Mouse (Mus musculus): ENCODE results near the gene Dlg5. TPM values are rescaled to one million over a fixed set of nuclear protein-coding genes. Genes with fewer than 3 reads are reported as not detected.

The Dlg5 gene
- polyA plus RNA-seq (2015; fragmentation: Nextera tagmentation; extraction: Ambion mirVana): 10.5 and 11.8 TPM in 2 replicates

DNA sequence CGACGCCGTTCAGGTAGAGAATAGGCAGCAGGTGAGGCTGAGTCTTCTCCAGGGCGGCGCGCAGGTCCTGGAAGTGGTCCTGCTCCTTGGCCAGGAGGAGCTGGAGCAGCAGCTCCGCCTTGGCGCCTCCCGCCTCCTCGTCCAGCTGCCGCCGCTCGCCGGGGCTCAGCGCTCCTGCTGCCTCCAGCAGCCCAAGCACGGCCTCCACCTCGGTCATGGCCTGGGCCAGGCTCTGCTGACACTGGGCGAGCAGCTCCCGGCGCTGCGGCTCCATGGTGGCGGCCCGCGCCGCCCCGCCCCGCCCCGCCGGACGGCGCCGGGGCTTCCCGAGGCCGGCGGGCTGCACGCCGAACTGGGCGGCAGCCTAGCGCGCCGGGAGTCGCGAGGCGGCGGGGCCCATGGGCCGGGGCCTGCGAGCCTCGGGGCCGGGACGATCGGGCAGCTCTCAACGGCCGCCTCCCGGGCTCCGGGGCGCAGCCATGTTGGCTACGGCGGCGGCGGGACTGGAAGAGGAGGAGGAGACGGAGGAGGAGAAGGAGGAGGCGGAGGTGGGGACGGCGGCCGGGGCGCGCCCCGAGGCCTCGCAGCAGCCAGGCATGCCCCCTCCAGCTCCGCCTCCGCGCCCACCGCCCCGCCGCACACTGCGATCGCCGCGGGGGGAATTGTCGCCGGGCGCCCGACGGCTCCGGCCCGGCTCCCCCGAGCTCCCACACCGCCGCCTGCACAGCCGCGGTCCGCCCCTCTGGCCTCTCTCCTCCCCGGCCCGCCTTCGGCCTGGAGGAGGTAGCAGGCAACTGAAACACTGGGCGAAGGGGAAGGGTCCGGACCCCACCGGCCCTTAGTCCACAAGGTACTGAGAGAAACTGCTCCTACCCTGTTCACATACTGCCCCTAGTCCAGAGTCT lies at the start of gene Dlg5:
Dlg5 (minus strand) TSS at position 744 of the 905 bp plus-strand sequence.
- H3K9ac ChIP-seq: peak within 1 kb of the TSS; percentile 92
- ATAC-seq: peak; percentile 88
- WGBS: under 1% methylated on average over 81 of the region's 98 CpGs
- peaks cover 11% of the 10 kb centered on the region for H3K4me1 ChIP-seq (replicated peaks)
- H3K27ac ChIP-seq: peak within 1 kb of the TSS; percentile 95
- peak within 1 kb of the TSS; percentile 90 for H3K4me2 ChIP-seq (replicated peaks)
- H3K36me3 ChIP-seq: no peaks in the 10 kb centered on the region
- no peaks in the 10 kb centered on the region for H3K9me3 ChIP-seq
- H3K27me3 ChIP-seq (replicated peaks): no peaks in the 10 kb centered on the region
- peak within 1 kb of the TSS; percentile 77 for H3K4me3 ChIP-seq (replicated peaks)

DNA sequence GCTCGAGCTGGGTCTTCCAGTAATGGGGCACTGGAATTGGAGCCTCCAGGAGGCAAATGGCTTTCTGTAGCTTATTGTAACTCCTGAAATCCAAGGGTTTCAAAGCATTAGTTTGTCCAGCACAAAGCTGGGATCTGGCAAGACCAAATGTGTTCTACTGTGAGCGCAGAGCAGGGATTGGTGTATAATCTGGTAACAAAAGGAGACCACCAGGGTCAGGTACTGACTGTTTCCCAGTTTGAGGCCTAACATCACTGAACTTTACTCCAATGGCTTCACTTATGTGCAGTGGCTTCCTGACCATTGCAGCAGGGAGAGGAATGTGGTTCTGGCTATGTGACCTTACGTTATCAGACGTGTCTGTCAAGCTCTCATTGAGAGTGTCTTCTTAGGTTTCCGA lies 47.9 kb upstream of the Dlg5 start:
- ATAC-seq: no peak
- WGBS: 61% methylated on average over 5 of the region's 5 CpGs

DNA sequence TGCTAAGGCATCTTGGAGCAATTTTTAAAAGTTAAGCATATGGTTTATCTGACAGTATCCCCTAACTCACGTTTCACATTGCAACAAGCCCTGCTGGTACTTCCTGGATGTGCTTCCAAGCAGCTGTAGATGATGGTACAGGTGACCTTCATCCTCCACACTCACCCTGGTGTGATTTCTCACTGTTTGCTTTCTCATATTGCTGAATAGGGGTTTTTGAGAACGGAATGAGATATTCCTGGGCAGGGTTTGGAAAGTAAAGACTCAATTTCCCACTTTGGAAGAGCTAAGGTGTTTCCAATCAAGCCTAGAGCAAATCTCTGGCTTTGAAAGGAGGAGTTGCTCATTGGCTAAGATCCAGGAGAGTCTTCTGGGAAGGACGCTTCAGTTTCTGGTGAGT lies 47.2 kb upstream of the Dlg5 start, which contains the start of gene E330034G19Rik:
E330034G19Rik (plus strand) TSS at position 301 of the 400 bp plus-strand sequence.
- H3K4me1 ChIP-seq (replicated peaks): no peaks in the 10 kb centered on the region
- no peak within 1 kb of the TSS for H3K4me3 ChIP-seq (replicated peaks)
- no peak within 1 kb of the TSS for H3K4me2 ChIP-seq (replicated peaks)
- H3K36me3 ChIP-seq: no peaks in the 10 kb centered on the region
- H3K9ac ChIP-seq: no peak within 1 kb of the TSS
- H3K27me3 ChIP-seq (replicated peaks): no peaks in the 10 kb centered on the region
- no peak within 1 kb of the TSS for H3K27ac ChIP-seq
- WGBS: 52% methylated on average over 3 of the region's 3 CpGs
- H3K9me3 ChIP-seq: no peaks in the 10 kb centered on the region
- no peak for ATAC-seq

More for the DNA sequence above, 47.9 kb upstream of the Dlg5 start:
- Histone ChIP-seq H3K9me3 (no peaks in the 10 kb centered on the region), H3K27me3 (replicated peaks) (no peaks in the 10 kb centered on the region), H3K4me2 (replicated peaks) (no peak overlapping the region), H3K4me3 (replicated peaks) (no peak overlapping the region), H3K27ac (no peak overlapping the region), H3K36me3 (no peaks in the 10 kb centered on the region), H3K9ac (no peak overlapping the region), H3K4me1 (replicated peaks) (no peaks in the 10 kb centered on the region)

DNA sequence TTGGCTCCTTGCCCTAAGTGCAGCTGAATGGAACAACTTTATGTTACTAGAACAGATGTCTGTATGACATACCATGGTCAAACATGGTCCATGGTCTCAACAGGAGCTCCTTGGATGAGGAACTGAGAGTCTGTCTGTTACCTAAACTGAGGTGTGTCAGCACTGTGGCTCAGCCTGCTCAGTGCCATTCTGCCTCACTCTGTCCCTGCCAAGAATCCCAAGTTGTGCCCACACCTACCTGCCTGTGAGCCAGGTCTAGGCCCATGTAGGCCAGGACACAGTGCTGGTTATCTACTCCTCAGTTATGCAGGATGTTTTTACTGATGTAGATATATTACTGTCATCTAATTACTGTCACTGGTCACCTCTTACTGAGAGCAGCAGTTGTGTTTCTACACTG lies 45.0 kb upstream of the Dlg5 start:
- Histone ChIP-seq H3K4me1 (replicated peaks) (no peaks in the 10 kb centered on the region), H3K4me2 (replicated peaks) (no peak overlapping the region)
- ATAC-seq: no peak

GRCm38 (mm10) chr14:24286136-24286535 lies 40.4 kb upstream of the Dlg5 start:
- Histone ChIP-seq H3K4me1 (replicated peaks) (no peaks in the 10 kb centered on the region), H3K4me2 (replicated peaks) (no peak overlapping the region), H3K9me3 (no peaks in the 10 kb centered on the region), H3K27ac (no peak overlapping the region), H3K36me3 (no peaks in the 10 kb centered on the region), H3K9ac (no peak overlapping the region), H3K27me3 (replicated peaks) (no peaks in the 10 kb centered on the region), H3K4me3 (replicated peaks) (no peak overlapping the region)
- no peak for ATAC-seq
- 56% methylated on average over 4 of the region's 4 CpGs for WGBS

More for the DNA sequence above, 45.0 kb upstream of the Dlg5 start:
- H3K4me3 ChIP-seq (replicated peaks): no peak overlapping the region
- H3K27me3 ChIP-seq (replicated peaks): no peaks in the 10 kb centered on the region
- no peaks in the 10 kb centered on the region for H3K36me3 ChIP-seq
- H3K9me3 ChIP-seq: no peaks in the 10 kb centered on the region
- H3K27ac ChIP-seq: no peak overlapping the region
- H3K9ac ChIP-seq: no peak overlapping the region

DNA sequence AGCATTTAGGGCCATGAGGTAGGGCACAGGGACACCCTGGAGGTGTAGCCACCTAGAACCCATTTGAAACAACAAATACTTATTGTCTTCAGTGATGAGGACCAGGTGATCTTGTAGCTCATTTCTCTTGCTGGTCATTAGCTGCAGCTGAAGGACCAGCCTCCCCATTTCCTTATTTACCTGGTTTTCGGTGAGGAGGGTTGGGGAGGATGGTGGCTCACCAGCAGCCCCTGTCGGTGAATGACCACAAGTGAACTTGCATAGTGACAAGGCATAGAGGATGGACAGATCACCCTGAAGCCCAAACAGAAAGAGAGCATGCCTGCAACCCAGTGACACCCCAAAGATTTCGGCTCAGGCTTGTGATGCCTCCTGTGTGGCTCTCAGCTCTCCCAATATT lies 36.6 kb upstream of the Dlg5 start:
- no peak for ATAC-seq
- 58% methylated on average over 3 of the region's 3 CpGs for WGBS
- Histone ChIP-seq H3K27ac (no peak overlapping the region), H3K9ac (no peak overlapping the region), H3K36me3 (no peaks in the 10 kb centered on the region), H3K9me3 (no peaks in the 10 kb centered on the region), H3K4me1 (replicated peaks) (no peaks in the 10 kb centered on the region), H3K27me3 (replicated peaks) (no peaks in the 10 kb centered on the region), H3K4me2 (replicated peaks) (no peak overlapping the region), H3K4me3 (replicated peaks) (no peak overlapping the region)

- Histone ChIP-seq H3K27ac (no peak overlapping the region), H3K36me3 (no peaks in the 10 kb centered on the region), H3K9me3 (no peaks in the 10 kb centered on the region), H3K9ac (no peak overlapping the region), H3K27me3 (replicated peaks) (no peaks in the 10 kb centered on the region), H3K4me3 (replicated peaks) (no peak overlapping the region), H3K4me2 (replicated peaks) (no peak overlapping the region), H3K4me1 (replicated peaks) (no peaks in the 10 kb centered on the region)
- no peak for ATAC-seq
- WGBS: 64% methylated on average over 4 of the region's 4 CpGs
These were observed 35.6 kb upstream of the Dlg5 start for GRCm38 (mm10) chr14:24281278-24281677.

GRCm38 (mm10) chr14:24275534-24275933 lies 29.8 kb upstream of the Dlg5 start:
- Histone ChIP-seq H3K4me1 (replicated peaks) (no peaks in the 10 kb centered on the region), H3K9ac (no peak overlapping the region), H3K9me3 (no peaks in the 10 kb centered on the region), H3K27ac (no peak overlapping the region), H3K27me3 (replicated peaks) (no peaks in the 10 kb centered on the region), H3K4me3 (replicated peaks) (no peak overlapping the region), H3K4me2 (replicated peaks) (no peak overlapping the region), H3K36me3 (no peaks in the 10 kb centered on the region)
- no peak for ATAC-seq
- 49% methylated on average over 2 of the region's 2 CpGs for WGBS

DNA sequence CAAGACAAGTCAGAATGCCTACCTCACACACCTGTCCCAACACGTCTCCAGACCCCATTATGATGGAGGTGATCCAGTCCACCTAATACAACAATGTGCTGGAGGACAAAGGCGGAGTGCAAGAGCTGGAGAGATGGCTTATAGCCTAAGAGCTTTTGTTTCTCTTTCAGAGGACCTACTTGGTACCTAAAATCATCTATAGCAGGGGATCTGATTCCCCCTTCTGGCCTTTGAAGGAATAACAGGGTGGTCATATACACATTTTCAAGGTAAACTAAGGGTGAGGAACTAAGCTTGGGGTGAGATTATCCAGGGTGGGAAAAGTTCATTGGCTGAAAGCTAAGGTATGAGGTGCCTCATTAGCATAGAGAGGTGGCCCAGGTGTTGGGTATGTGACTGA lies 27.9 kb upstream of the Dlg5 start:
- Histone ChIP-seq H3K27ac (no peak overlapping the region), H3K9me3 (no peaks in the 10 kb centered on the region), H3K36me3 (no peaks in the 10 kb centered on the region), H3K4me3 (replicated peaks) (no peak overlapping the region), H3K9ac (no peak overlapping the region), H3K27me3 (replicated peaks) (no peaks in the 10 kb centered on the region), H3K4me2 (replicated peaks) (no peak overlapping the region), H3K4me1 (replicated peaks) (no peaks in the 10 kb centered on the region)
- 0 out of 2 replicates have a peak, but pooled peaks have one; percentile 34 for ATAC-seq
- WGBS: 59% methylated on average over 2 of the region's 2 CpGs

GRCm38 (mm10) chr14:24269571-24269970 lies 23.9 kb upstream of the Dlg5 start:
- H3K27ac ChIP-seq: no peak overlapping the region
- H3K9ac ChIP-seq: no peak overlapping the region
- no peak overlapping the region for H3K4me3 ChIP-seq (replicated peaks)
- no peaks in the 10 kb centered on the region for H3K36me3 ChIP-seq
- no peaks in the 10 kb centered on the region for H3K9me3 ChIP-seq
- H3K27me3 ChIP-seq (replicated peaks): no peaks in the 10 kb centered on the region
- ATAC-seq: no peak
- H3K4me1 ChIP-seq (replicated peaks): no peaks in the 10 kb centered on the region
- WGBS: 81% methylated on average over 1 of the region's 1 CpGs
- no peak overlapping the region for H3K4me2 ChIP-seq (replicated peaks)

- H3K4me2 ChIP-seq (replicated peaks): no peak overlapping the region
- H3K9ac ChIP-seq: no peak overlapping the region
- H3K27me3 ChIP-seq (replicated peaks): no peaks in the 10 kb centered on the region
- H3K4me1 ChIP-seq (replicated peaks): peaks cover 7% of the 10 kb centered on the region; the same call in 1 of the 2 replicates
- H3K36me3 ChIP-seq: no peaks in the 10 kb centered on the region
- no peaks in the 10 kb centered on the region for H3K9me3 ChIP-seq
- peak; percentile 41; the same call in 1 of the 2 replicates for ATAC-seq
- 46% methylated on average over 2 of the region's 2 CpGs for WGBS
- H3K27ac ChIP-seq: no peak overlapping the region
- H3K4me3 ChIP-seq (replicated peaks): no peak overlapping the region
These were observed 17.2 kb upstream of the Dlg5 start for GRCm38 (mm10) chr14:24262915-24263314.

- ATAC-seq: no peak
- Histone ChIP-seq H3K4me1 (replicated peaks) (peaks cover 7% of the 10 kb centered on the region; the same call in 1 of the 2 replicates), H3K4me2 (replicated peaks) (no peak overlapping the region), H3K9me3 (no peaks in the 10 kb centered on the region), H3K27me3 (replicated peaks) (no peaks in the 10 kb centered on the region), H3K27ac (no peak overlapping the region), H3K4me3 (replicated peaks) (no peak overlapping the region), H3K9ac (no peak overlapping the region), H3K36me3 (no peaks in the 10 kb centered on the region)
- 65% methylated on average over 6 of the region's 6 CpGs for WGBS
These were observed 16.7 kb upstream of the Dlg5 start for GRCm38 (mm10) chr14:24262382-24262781.

GRCm38 (mm10) chr14:24260391-24260790 lies 14.7 kb upstream of the Dlg5 start:
- no peak overlapping the region for H3K9ac ChIP-seq
- H3K27ac ChIP-seq: no peak overlapping the region
- no peaks in the 10 kb centered on the region for H3K9me3 ChIP-seq
- no peaks in the 10 kb centered on the region for H3K36me3 ChIP-seq
- no peak for ATAC-seq
- H3K4me3 ChIP-seq (replicated peaks): no peak overlapping the region
- no peak overlapping the region for H3K4me2 ChIP-seq (replicated peaks)
- peaks cover 7% of the 10 kb centered on the region; the same call in 1 of the 2 replicates for H3K4me1 ChIP-seq (replicated peaks)
- WGBS: 68% methylated on average over 4 of the region's 4 CpGs
- H3K27me3 ChIP-seq (replicated peaks): no peaks in the 10 kb centered on the region

Data from intestine, embryonic 15.5 days (tissue).